10 mouse cellular contexts compared by ENCODE assay signal in genomic region chr13:43567141-43567891, GRCm38 (mm10). TPM values are rescaled to one million over a fixed set of nuclear protein-coding genes. Genes with fewer than 3 reads are reported as not detected.
DNase-seq lines count a peak whose midpoint lies in the region; ATAC-seq lines count a peak whose summit lies in the region.
"Had no signal": no experiment of that assay in that cellular context is flagged by ENCODE, and none has a peak within 500 bp of the region (broad histone marks: within the 10 kb centered on the region; RNA-seq: fewer than 3 reads in every experiment).

No protein-coding gene starts in this region.

- ATAC-seq in stomach, embryonic 15.5 days (ENCODE audit: insufficient read depth, low FRiP score, low read depth), result no peak

- H3K9ac ChIP-seq in stomach, embryonic 15.5 days, result no peak overlapping the region
- H3K9ac ChIP-seq: liver, embryonic 14.5 days had no signal

- peak overlapping the region; percentile 36; the same call in 1 of the 2 replicates for H3K27ac ChIP-seq in stomach, embryonic 15.5 days
- H3K27ac ChIP-seq: liver, embryonic 14.5 days had no signal

- no peaks in the 10 kb centered on the region for H3K36me3 ChIP-seq in stomach, embryonic 15.5 days

- H3K9me3 ChIP-seq in stomach, embryonic 15.5 days, result no peaks in the 10 kb centered on the region

- no peak overlapping the region for H3K4me3 ChIP-seq in stomach, embryonic 15.5 days (replicated peaks)

- peak overlapping the region; percentile 17; the same call in 1 of the 2 replicates for H3K4me2 ChIP-seq in stomach, embryonic 15.5 days

- no peaks in the 10 kb centered on the region for H3K27me3 ChIP-seq in stomach, embryonic 15.5 days (replicated peaks)

- peaks cover 2% of the 10 kb centered on the region; the same call in 1 of the 2 replicates for H3K4me1 ChIP-seq in stomach, embryonic 15.5 days

- 55% methylated on average over 25 of the region's 25 CpGs for WGBS in stomach, embryonic 15.5 days

- DNase-seq in layer of hippocampus, adult 18-20 months (ENCODE audit: low spot score in 2 of 2), result peak; percentile 37 to 58
- DNase-seq in layer of hippocampus, adult 9-10 months (ENCODE audit: low spot score), result no peak
- peak; percentile 63 to 74 for DNase-seq in right cerebral cortex, postnatal 10 days (ENCODE audit: low spot score in 2 of 2)
- DNase-seq in right cerebral cortex, postnatal 4 days, result no peak
- peak; percentile 12 for DNase-seq in gastrocnemius, postnatal 10 days
- DNase-seq in adrenal gland, postnatal 25 days, result no peak
- DNase-seq in adrenal gland, postnatal 14 days, result no peak
- DNase-seq: cerebellum, postnatal 14 days had no signal

RNA-seq across cellular contexts. Expression of gene Mcur1, which starts 7.3 kb away (rescaled TPM):
- 10 to 100 TPM; 21.5 to 22.5 TPM for total RNA-seq in layer of hippocampus, adult 18-20 months (2021)
- 10 to 100 TPM; 22.0 to 22.6 TPM for total RNA-seq in gastrocnemius, postnatal 10 days (2021)
- polyA plus RNA-seq in stomach, embryonic 15.5 days (2015; fragmentation: Nextera tagmentation; extraction: Ambion mirVana), result 12.7 and 14.8 TPM in 2 replicates
- 38.0 and 38.6 TPM in 2 replicates for total RNA-seq in adrenal gland, postnatal 25 days (2021)
- 65.5 and 66.1 TPM in 2 replicates for total RNA-seq in adrenal gland, postnatal 14 days (2021)

RNA-seq across cellular contexts. Expression of gene Rnf182, which starts 48.2 kb away (rescaled TPM):
- total RNA-seq in layer of hippocampus, adult 18-20 months (2021), result 10 to 100 TPM; 33.3 to 35.9 TPM
- under 1 TPM; 0.34 to 0.61 TPM for total RNA-seq in gastrocnemius, postnatal 10 days (2021)
- polyA plus RNA-seq in stomach, embryonic 15.5 days (2015; fragmentation: Nextera tagmentation; extraction: Ambion mirVana), result 2.4 and 2.7 TPM in 2 replicates
- total RNA-seq in adrenal gland, postnatal 25 days (2021), result 0.86 and 0.91 TPM in 2 replicates
- 1.2 and 1.3 TPM in 2 replicates for total RNA-seq in adrenal gland, postnatal 14 days (2021)

Comparison
In these comparisons a context has a peak if more than half of its experiments do, and no peak if none do; other contexts are left out.
1. DNase-seq: peak in layer of hippocampus, adult 18-20 months (2 of 2), right cerebral cortex, postnatal 10 days (2 of 2) and gastrocnemius, postnatal 10 days (single experiment); none in layer of hippocampus, adult 9-10 months (single experiment), right cerebral cortex, postnatal 4 days (single experiment), adrenal gland, postnatal 25 days (single experiment) and adrenal gland, postnatal 14 days (single experiment).
2. RNA of gene Rnf182, which starts 48.2 kb away (total RNA-seq): 33.3 to 35.9 TPM in layer of hippocampus, adult 18-20 months; 1.2 to 1.3 TPM in adrenal gland, postnatal 14 days, 0.86 to 0.91 TPM in adrenal gland, postnatal 25 days and 0.34 to 0.61 TPM in gastrocnemius, postnatal 10 days; every median in the first group is over 10 times any median in the second.